Mouse (Mus musculus) neural tube, embryonic 11.5 days (tissue): ENCODE results near the gene Ptprm. TPM values are rescaled to one million over a fixed set of nuclear protein-coding genes. Genes with fewer than 3 reads are reported as not detected.

Source experiments
- ATAC-seq: fragments of 200-750 bp; cut with Nextera tagmentation; 2 replicates; pipeline ENCODE4 v1.8.0; 2017; ENCODE audit warnings: moderate number of reproducible peaks, mild to moderate bottlenecking, moderate TSS enrichment, moderate library complexity; ENCODE audit not compliant: insufficient read depth, low FRiP score, low TSS enrichment
- DNase-seq: peaks from one replicate; pipeline ENCODE4 v3.0.0-alpha.2; 2015; ENCODE audit warnings: low spot score
- H3K27ac ChIP-seq: fragments of 300-500 bp; sonication (generic); 2 replicates; pipeline ENCODE4 v1.5.1; 2014; ENCODE audit warnings: low read depth, mild to moderate bottlenecking, low read length
- H3K27me3 ChIP-seq: fragments of 300-500 bp; sonication (generic); 2 replicates; pipeline ENCODE4 v1.6.1; 2014; ENCODE audit warnings: mild to moderate bottlenecking, low read length, mixed read lengths; ENCODE audit not compliant: control insufficient read depth, insufficient read depth
- H3K36me3 ChIP-seq: fragments of 300-500 bp; sonication (generic); 2 replicates; pipeline ENCODE4 v1.6.1; 2014; ENCODE audit warnings: mild to moderate bottlenecking, low read length, moderate library complexity, mixed read lengths; ENCODE audit not compliant: control insufficient read depth, insufficient read depth
- H3K4me1 ChIP-seq: fragments of 300-500 bp; sonication (generic); 2 replicates; pipeline ENCODE4 v1.6.1; 2014; ENCODE audit warnings: low read length, mixed read lengths; ENCODE audit not compliant: control insufficient read depth, insufficient read depth
- H3K4me2 ChIP-seq: fragments of 300-500 bp; sonication (generic); 2 replicates; pipeline ENCODE4 v1.6.1; 2014; ENCODE audit warnings: low read depth, mild to moderate bottlenecking, moderate library complexity
- H3K4me3 ChIP-seq: fragments of 300-500 bp; sonication (generic); 2 replicates; pipeline ENCODE4 v1.5.1; 2014; ENCODE audit warnings: low read depth, low read length
- H3K9ac ChIP-seq: fragments of 300-500 bp; sonication (generic); 2 replicates; pipeline ENCODE4 v1.6.1; 2014; ENCODE audit warnings: mild to moderate bottlenecking, low read length
- H3K9me3 ChIP-seq: fragments of 300-500 bp; sonication (generic); 2 replicates; pipeline ENCODE4 v1.6.1; 2016; ENCODE audit warnings: low read length; ENCODE audit not compliant: control insufficient read depth
- WGBS: fragments of 180-500 bp; shearing (Covaris S2); extraction: QIAGEN DNeasy Blood & Tissue Kit; methylation state at CpG from one replicate; pipeline ENCODE4 v1.1.7; 2014; 5-methylcytosine and 5-hydroxymethylcytosine counted together
- polyA plus RNA-seq: library from polyadenylated mRNA; unstranded; fragments of >200 nt; fragmentation: Nextera tagmentation; extraction: Ambion mirVana; gene quantifications from 2 replicates; pipeline ENCODE4 v1.2.1, GENCODE M21; 2014

Ptprm gene
- polyA plus RNA-seq, 1 experiment from 2014 or later: 12.7 TPM

GRCm38 (mm10) chr17:67089611-67090010 lies 264.6 kb downstream of the Ptprm start:
- 85% methylated on average over 3 of the region's 3 CpGs for WGBS
- no peaks in the 10 kb centered on the region for H3K27me3 ChIP-seq
- no peaks in the 10 kb centered on the region for H3K9me3 ChIP-seq
- no peaks in the 10 kb centered on the region for H3K36me3 ChIP-seq
- no peak for ATAC-seq
- no peak overlapping the region for H3K27ac ChIP-seq
- H3K4me3 ChIP-seq: no peak overlapping the region
- no peak for DNase-seq
- H3K9ac ChIP-seq: no peak overlapping the region
- no peaks in the 10 kb centered on the region for H3K4me1 ChIP-seq
- H3K4me2 ChIP-seq: no peak overlapping the region

DNA sequence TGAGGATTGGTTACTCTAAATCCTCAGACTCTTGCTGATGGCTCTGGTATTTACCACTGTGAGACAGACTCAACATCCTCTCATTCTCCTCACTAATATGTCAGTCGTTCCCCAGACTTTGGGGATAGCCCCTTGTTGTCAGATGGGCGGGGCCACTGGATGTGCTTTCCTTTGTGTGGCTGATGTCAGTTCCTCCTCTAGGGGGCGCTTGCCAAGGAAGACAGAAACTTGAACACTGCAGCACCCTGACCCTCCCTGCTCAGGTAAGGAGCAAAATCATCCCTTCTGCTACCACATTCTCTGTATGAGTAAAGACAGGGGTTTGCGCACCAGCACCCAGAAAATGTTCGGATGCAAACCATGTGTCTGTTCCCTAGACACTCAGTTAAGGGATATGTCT lies 266.7 kb downstream of the Ptprm start:
- H3K4me3 ChIP-seq: no peak overlapping the region
- H3K9ac ChIP-seq: no peak overlapping the region
- no peaks in the 10 kb centered on the region for H3K4me1 ChIP-seq
- no peak overlapping the region for H3K4me2 ChIP-seq
- H3K27me3 ChIP-seq: no peaks in the 10 kb centered on the region
- H3K36me3 ChIP-seq: no peaks in the 10 kb centered on the region
- no peak for DNase-seq
- no peak overlapping the region for H3K27ac ChIP-seq
- no peak for ATAC-seq
- WGBS: 64% methylated on average over 5 of the region's 5 CpGs
- H3K9me3 ChIP-seq: no peaks in the 10 kb centered on the region

- Histone ChIP-seq H3K9ac (no peak overlapping the region), H3K36me3 (no peaks in the 10 kb centered on the region), H3K4me1 (no peaks in the 10 kb centered on the region), H3K27me3 (no peaks in the 10 kb centered on the region), H3K9me3 (no peaks in the 10 kb centered on the region), H3K27ac (no peak overlapping the region), H3K4me2 (no peak overlapping the region), H3K4me3 (no peak overlapping the region)
- 81% methylated on average over 2 of the region's 2 CpGs for WGBS
- DNase-seq: no peak
- ATAC-seq: no peak
Measured at GRCm38 (mm10) chr17:67086811-67087210, 267.4 kb downstream of the Ptprm start.

DNA sequence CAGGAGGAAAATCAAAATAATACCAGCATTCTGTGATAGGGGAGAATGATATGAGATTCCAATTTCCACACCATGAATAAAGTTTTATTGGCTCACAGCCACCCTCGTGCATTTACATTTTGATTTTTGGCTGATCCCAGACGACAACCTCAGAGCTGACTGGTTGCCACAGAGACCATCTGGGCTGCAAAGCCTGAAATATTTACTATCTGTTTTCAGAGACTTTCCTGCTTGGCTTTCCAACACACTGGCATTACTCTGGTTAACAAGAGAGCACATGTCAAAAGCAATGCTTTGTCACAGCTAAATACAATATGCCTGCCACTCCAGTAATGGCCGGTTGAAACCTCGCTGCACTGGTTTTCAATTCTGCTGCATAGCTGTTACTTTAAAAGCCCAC lies 269.8 kb downstream of the Ptprm start:
- WGBS: 77% methylated on average over 4 of the region's 4 CpGs
- Histone ChIP-seq H3K4me1 (no peaks in the 10 kb centered on the region), H3K4me3 (no peak overlapping the region), H3K9me3 (no peaks in the 10 kb centered on the region), H3K9ac (no peak overlapping the region), H3K4me2 (no peak overlapping the region), H3K27me3 (no peaks in the 10 kb centered on the region), H3K36me3 (no peaks in the 10 kb centered on the region), H3K27ac (no peak overlapping the region)
- DNase-seq: no peak
- ATAC-seq: no peak

DNA sequence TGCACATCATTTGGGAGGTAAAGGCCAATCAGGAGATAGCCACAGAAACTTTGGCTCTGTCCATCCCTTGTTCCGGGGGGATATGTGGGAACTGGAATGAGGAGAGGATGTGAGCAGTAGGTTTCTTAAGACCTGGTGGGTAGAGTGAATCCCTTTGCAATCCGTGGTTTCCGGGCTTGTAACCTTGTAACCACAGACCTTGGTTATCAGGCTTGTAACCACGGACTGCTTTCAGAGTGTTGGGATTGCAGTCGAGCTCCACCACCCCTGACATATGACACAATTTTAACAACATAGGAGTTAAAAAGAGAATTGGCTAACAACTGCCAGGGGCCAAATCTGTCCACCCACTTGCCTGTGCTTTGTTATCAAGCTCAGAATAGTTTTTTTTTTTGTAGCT lies 270.2 kb downstream of the Ptprm start:
- Histone ChIP-seq H3K4me3 (no peak overlapping the region), H3K27me3 (no peaks in the 10 kb centered on the region), H3K27ac (no peak overlapping the region), H3K9ac (no peak overlapping the region), H3K9me3 (no peaks in the 10 kb centered on the region), H3K4me2 (no peak overlapping the region), H3K36me3 (no peaks in the 10 kb centered on the region), H3K4me1 (no peaks in the 10 kb centered on the region)
- WGBS: 86% methylated on average over 5 of the region's 5 CpGs
- DNase-seq (no peak), ATAC-seq (no peak)

DNA sequence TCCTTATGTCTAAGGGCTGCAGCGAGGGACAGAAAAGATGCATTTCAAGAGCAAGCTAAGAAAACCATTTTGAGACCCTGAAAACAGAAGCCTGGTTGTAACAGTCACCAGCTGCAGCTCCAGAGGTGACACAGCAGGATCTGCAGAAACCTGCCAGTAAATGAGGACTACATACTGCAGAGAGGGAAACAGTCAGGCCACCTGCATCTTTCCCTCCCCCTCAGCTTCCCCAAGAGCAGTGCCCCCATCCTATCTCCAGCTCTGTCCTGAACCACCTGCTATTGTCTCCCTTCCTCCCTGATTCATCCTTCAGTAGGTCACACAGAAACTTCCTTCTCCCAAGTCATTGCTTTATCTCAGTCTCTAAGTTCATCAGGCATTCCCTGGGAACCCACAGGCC lies 274.7 kb downstream of the Ptprm start:
- Histone ChIP-seq H3K4me1 (no peaks in the 10 kb centered on the region), H3K36me3 (no peaks in the 10 kb centered on the region), H3K27ac (no peak overlapping the region), H3K9me3 (no peaks in the 10 kb centered on the region), H3K4me3 (no peak overlapping the region), H3K4me2 (no peak overlapping the region), H3K27me3 (no peaks in the 10 kb centered on the region), H3K9ac (no peak overlapping the region)
- WGBS: 61% methylated on average over 1 of the region's 1 CpGs
- ATAC-seq: no peak
- no peak for DNase-seq

GRCm38 (mm10) chr17:67073580-67073979 lies 280.7 kb downstream of the Ptprm start:
- no peaks in the 10 kb centered on the region for H3K9me3 ChIP-seq
- no peak overlapping the region for H3K4me2 ChIP-seq
- ATAC-seq (no peak), DNase-seq (no peak)
- no peaks in the 10 kb centered on the region for H3K36me3 ChIP-seq
- 80% methylated on average over 4 of the region's 4 CpGs for WGBS
- no peaks in the 10 kb centered on the region for H3K4me1 ChIP-seq
- H3K27ac ChIP-seq: no peak overlapping the region
- H3K9ac ChIP-seq: no peak overlapping the region
- H3K27me3 ChIP-seq: no peaks in the 10 kb centered on the region
- no peak overlapping the region for H3K4me3 ChIP-seq

DNA sequence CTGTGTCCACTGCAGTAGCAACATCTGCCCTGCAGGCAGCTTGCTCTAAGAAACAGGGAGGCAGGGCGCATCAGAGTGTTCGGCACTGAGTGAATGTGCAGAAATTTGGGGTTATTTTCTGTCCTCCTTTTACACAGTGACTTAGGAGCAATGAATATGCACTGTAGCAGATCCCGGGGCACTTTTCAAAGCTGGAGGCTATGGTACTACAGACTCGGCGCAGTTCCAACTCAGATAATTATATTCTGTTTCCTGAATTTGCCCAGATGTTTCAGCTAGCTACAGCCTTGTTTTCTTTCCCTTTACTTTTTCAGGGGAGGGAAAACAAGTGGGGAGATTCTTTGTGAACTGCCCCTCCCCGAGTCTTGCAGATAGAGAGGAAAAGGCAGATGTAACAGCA lies 281.1 kb downstream of the Ptprm start:
- WGBS: 87% methylated on average over 6 of the region's 6 CpGs
- no peak overlapping the region for H3K27ac ChIP-seq

DNA sequence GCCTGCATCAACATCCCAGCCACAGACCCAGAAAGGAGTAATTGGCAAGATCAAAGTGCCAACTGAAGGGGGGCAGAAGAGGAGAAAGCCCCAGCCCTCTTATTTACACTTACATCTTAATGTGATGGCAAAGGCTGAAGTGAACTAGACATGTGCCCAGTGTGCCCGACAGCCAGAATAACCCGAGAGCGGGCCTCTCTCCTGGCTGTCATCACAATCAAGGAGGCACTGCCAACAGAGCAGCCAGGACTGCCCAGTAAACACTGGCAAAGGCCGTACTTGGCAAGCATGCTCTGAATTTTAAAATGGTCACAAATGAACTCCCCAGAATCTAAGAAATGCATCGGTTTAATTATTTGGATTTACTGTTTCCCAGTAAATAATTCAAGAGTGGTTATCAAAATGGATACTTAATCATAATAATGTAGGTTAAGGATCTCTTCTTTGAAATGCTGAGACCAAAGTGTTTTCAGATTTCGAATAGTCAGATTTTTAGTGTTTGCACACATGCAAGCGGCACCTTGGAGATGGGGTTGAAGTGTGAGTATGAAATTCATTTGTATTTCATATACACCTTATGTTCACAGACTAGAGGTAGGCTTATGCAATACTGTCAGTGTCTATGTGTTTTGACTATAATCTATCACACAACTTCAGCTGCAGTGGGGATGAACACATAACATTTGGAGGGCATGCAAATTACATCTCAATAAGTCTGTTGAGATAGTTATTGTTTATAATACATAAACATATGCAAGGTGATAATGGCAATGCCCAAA lies 282.8 kb downstream of the Ptprm start:
- ATAC-seq (no peak), DNase-seq (no peak)
- Histone ChIP-seq H3K4me3 (no peak overlapping the region), H3K4me1 (no peaks in the 10 kb centered on the region), H3K9me3 (no peaks in the 10 kb centered on the region), H3K27ac (no peak overlapping the region), H3K9ac (no peak overlapping the region), H3K27me3 (no peaks in the 10 kb centered on the region), H3K36me3 (no peaks in the 10 kb centered on the region), H3K4me2 (no peak overlapping the region)
- 88% methylated on average over 7 of the region's 7 CpGs for WGBS

More for the DNA sequence above, 281.1 kb downstream of the Ptprm start:
- ATAC-seq: no peak
- Histone ChIP-seq H3K4me1 (no peaks in the 10 kb centered on the region), H3K36me3 (no peaks in the 10 kb centered on the region), H3K27me3 (no peaks in the 10 kb centered on the region), H3K9ac (no peak overlapping the region), H3K4me3 (no peak overlapping the region), H3K9me3 (no peaks in the 10 kb centered on the region), H3K4me2 (no peak overlapping the region)
- no peak for DNase-seq
